Mouse (Mus musculus) midbrain, embryonic 15.5 days (tissue): ENCODE results near the gene Brinp2. TPM values are rescaled to one million over a fixed set of nuclear protein-coding genes. Genes with fewer than 3 reads are reported as not detected.

Experiments
- ATAC-seq: fragments of 200-750 bp; cut with Nextera tagmentation; replicated peaks from 2 replicates; pipeline ENCODE4 v1.8.0; 2017; ENCODE audit warnings: moderate TSS enrichment
- H3K27ac ChIP-seq: fragments of 300-500 bp; sonication (generic); 2 replicates; pipeline ENCODE4 v1.5.1; 2015; ENCODE audit warnings: mild to moderate bottlenecking, inconsistent platforms
- H3K27me3 ChIP-seq: fragments of 300-500 bp; sonication (generic); replicated peaks from 2 replicates; pipeline ENCODE4 v1.6.1; 2015; ENCODE audit warnings: inconsistent platforms
- H3K36me3 ChIP-seq: fragments of 300-500 bp; sonication (generic); replicated peaks from 2 replicates; pipeline ENCODE4 v1.6.1; 2015; ENCODE audit warnings: inconsistent platforms
- H3K4me1 ChIP-seq: fragments of 300-500 bp; sonication (generic); 2 replicates; pipeline ENCODE4 v1.6.1; 2015; ENCODE audit warnings: inconsistent platforms
- H3K4me2 ChIP-seq: fragments of 300-500 bp; sonication (generic); 2 replicates; pipeline ENCODE4 v1.6.1; 2015; ENCODE audit warnings: inconsistent platforms, mild to moderate bottlenecking, moderate library complexity
- H3K4me3 ChIP-seq: fragments of 300-500 bp; sonication (generic); 2 replicates; pipeline ENCODE4 v1.5.1; 2015; ENCODE audit warnings: mild to moderate bottlenecking, inconsistent platforms
- H3K9ac ChIP-seq: fragments of 300-500 bp; sonication (generic); 2 replicates; pipeline ENCODE4 v1.6.1; 2015; ENCODE audit warnings: mild to moderate bottlenecking, inconsistent platforms
- H3K9me3 ChIP-seq: fragments of 300-500 bp; sonication (generic); 2 replicates; pipeline ENCODE4 v1.6.1; 2016; ENCODE audit warnings: inconsistent platforms
- WGBS: fragments of 180-500 bp; shearing (Covaris S2); methylation state at CpG from one replicate; pipeline ENCODE4 v1.1.7; 2015; ENCODE audit warnings: mixed read lengths; 5-methylcytosine and 5-hydroxymethylcytosine counted together
- polyA plus RNA-seq: library from polyadenylated mRNA; unstranded; fragments of >200 nt; fragmentation: Nextera tagmentation; extraction: Ambion mirVana; gene quantifications from 2 replicates; pipeline ENCODE4 v1.2.1, GENCODE M21; 2015

The Brinp2 gene
- polyA plus RNA-seq, 1 experiment from 2014 or later = 33.4 TPM

DNA sequence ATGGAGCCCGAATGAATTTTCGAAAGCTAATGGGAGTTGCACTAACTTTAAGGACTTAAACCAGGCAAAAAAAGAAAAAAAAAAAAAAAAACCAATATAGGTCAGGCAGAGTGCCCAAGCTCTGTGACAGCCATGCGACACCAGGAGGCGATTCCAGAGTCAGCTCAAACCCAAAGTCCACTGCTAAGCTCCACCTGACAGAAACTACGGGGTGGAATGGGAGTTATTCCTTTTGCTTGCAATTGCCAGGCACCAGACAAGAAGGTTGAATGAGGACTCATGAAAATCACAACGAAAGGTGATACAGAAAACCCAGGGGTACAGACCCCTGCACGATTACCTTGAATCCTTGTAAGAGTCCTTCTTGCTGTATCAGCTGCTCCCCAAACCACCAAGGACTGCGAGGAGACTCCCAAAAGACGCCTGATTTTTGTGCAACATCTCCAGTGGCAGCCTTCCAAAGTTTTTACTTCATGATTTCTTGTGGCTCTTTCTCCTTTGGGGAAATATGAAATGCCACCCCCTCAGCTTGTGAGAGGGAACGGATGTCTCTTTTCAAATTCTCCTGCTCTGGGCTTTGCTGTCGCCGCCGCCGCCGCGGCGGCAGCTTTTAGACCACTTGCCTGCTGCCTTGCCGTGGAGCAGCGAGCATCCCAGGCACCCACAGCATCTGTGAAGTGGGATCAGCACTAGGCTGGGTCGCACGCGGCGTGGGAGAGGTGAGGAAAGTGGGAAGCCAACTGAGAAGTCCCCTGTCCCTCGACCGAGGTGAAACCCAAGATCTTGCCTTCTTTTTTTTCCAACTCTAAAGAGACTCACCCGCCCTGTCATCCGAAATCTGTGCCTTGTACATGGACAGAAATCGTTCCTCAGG is 712 bp downstream of the Brinp2 start:
- peak overlapping the region; percentile 79 for H3K4me2 ChIP-seq
- peak overlapping the region; percentile 85 for H3K4me3 ChIP-seq
- no peaks in the 10 kb centered on the region for H3K36me3 ChIP-seq
- peak overlapping the region; percentile 79 for H3K9ac ChIP-seq
- H3K27me3 ChIP-seq = 0 out of 2 replicates have a peak, but pooled peaks cover 6% of the 10 kb centered on the region
- no peaks in the 10 kb centered on the region for H3K9me3 ChIP-seq
- H3K27ac ChIP-seq = peak overlapping the region; percentile 89
- WGBS = 6% methylated on average over 28 of the region's 28 CpGs
- peak; percentile 62 for ATAC-seq
- H3K4me1 ChIP-seq = peaks cover 37% of the 10 kb centered on the region

DNA sequence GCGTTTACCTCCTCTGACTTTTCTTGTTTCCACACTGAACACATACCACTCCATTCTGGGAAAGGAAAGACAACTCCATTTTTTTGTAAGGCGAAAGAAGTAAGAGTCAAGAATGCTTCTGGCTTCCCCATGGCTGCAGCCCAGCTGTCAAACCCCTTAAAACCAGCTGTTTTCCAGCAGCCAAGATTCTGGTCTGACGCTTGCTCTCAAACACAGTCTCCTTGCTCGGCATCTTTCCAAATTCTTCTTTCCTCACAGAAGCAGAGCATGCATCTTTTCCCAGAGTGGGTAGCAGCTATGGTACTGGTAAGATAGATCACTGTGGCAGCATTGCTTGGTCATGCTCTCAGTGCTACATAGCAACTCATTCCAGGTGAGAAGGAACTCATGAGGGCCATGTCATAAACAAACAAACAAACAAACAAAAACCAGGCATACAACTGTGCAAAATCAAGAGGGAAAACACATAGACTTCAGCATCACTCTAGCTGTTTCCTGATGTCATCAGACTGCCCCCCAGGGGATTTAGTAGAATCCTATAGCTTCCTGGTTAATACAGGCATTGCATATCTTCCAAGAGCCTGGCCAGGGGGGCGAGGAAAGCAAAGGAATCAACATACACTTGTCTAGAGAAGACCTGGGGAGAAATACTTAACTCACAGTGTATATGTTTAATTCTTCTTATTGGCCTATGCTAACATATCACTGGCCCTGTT is 2.3 kb downstream of the Brinp2 start:
- Histone ChIP-seq H3K4me3 (peak overlapping the region; percentile 85), H3K9me3 (no peaks in the 10 kb centered on the region), H3K4me1 (peaks cover 37% of the 10 kb centered on the region), H3K27me3 (0 out of 2 replicates have a peak, but pooled peaks cover 6% of the 10 kb centered on the region), H3K4me2 (peak overlapping the region; percentile 79), H3K27ac (no peak overlapping the region), H3K36me3 (no peaks in the 10 kb centered on the region), H3K9ac (peak overlapping the region; percentile 79; the same call in 1 of the 2 replicates)
- no peak for ATAC-seq
- 77% methylated on average over 5 of the region's 5 CpGs for WGBS

DNA sequence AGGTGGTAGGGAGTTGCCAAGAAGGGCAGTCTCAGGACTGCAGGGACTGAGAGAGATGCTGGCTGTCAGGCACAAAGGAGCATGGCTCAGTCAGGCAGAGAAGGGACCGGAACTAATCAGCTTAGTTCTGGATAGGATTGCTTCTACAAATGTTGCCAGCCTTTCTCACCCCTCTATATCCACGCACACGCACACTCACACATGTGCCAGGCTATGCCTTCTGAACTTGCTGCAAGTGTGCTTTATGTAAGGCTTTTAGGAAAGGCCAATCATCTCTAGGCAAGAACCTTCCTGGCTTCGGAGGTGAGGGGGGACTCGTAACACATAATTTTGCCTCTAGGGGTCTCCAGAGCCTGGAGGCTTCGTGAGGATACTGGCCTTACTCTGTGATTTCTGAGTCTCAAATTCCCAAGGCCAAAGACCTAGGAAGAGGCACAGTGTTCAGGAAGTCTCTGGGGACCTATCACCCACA is 12.8 kb downstream of the Brinp2 start:
- no peaks in the 10 kb centered on the region for H3K36me3 ChIP-seq
- H3K27me3 ChIP-seq = no peaks in the 10 kb centered on the region
- 11% methylated on average over 6 of the region's 6 CpGs for WGBS
- no peak overlapping the region for H3K4me3 ChIP-seq
- H3K9ac ChIP-seq = no peak overlapping the region
- no peaks in the 10 kb centered on the region for H3K9me3 ChIP-seq
- no peak overlapping the region for H3K27ac ChIP-seq
- peaks cover 9% of the 10 kb centered on the region for H3K4me1 ChIP-seq
- ATAC-seq = peak; percentile 87
- no peak overlapping the region for H3K4me2 ChIP-seq

DNA sequence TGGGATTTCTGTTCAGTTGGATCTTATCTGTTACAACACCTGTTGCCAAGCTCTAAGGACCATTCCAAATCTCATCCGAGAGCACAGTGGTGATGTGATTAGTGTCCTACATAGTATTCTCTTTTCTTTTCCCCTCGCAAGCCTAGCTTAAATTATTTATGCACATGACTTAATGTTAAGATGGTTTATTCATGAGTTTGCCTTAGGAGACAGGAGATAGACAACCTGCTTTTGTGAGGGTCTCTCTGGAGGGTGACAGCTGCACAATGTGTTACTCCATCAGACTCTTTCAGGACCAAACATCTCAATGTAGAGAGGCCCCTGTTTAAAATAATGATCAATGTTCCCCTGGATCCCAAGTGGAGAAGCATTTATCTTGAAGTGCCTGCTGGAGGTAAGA is 27.3 kb downstream of the Brinp2 start:
- no peak overlapping the region for H3K4me2 ChIP-seq
- no peak overlapping the region for H3K4me3 ChIP-seq
- H3K4me1 ChIP-seq = no peaks in the 10 kb centered on the region
- H3K27me3 ChIP-seq = no peaks in the 10 kb centered on the region
- WGBS = 37% methylated on average over 2 of the region's 2 CpGs
- peak; percentile 70 for ATAC-seq
- H3K27ac ChIP-seq = no peak overlapping the region
- H3K36me3 ChIP-seq = no peaks in the 10 kb centered on the region
- H3K9me3 ChIP-seq = no peaks in the 10 kb centered on the region
- H3K9ac ChIP-seq = no peak overlapping the region

DNA sequence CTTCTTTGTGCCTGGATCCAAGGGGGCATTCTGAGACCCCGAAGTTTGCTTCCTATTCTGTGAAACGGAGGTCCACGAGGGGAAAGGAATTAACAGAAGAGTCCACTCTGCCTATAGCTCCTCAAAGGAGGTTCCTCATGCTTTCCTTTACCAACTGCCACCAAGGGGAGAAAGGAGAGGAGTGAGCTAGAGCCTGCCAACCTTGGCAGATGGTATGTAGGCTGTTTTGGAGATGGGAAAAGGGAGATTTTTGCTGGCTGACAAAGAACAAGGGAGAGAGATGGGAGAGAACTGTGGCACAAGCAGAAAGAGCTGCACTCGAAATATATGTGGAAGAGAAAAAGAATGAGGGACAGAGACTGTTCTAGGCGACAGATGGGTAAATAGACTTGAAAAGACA is 28.0 kb downstream of the Brinp2 start:
- H3K27me3 ChIP-seq = no peaks in the 10 kb centered on the region
- WGBS = 66% methylated on average over 5 of the region's 5 CpGs
- no peak for ATAC-seq
- H3K4me3 ChIP-seq = no peak overlapping the region
- no peak overlapping the region for H3K9ac ChIP-seq
- no peak overlapping the region for H3K27ac ChIP-seq
- H3K4me1 ChIP-seq = peaks cover 4% of the 10 kb centered on the region; the same call in 1 of the 2 replicates
- H3K4me2 ChIP-seq = no peak overlapping the region
- no peaks in the 10 kb centered on the region for H3K36me3 ChIP-seq
- no peaks in the 10 kb centered on the region for H3K9me3 ChIP-seq

DNA sequence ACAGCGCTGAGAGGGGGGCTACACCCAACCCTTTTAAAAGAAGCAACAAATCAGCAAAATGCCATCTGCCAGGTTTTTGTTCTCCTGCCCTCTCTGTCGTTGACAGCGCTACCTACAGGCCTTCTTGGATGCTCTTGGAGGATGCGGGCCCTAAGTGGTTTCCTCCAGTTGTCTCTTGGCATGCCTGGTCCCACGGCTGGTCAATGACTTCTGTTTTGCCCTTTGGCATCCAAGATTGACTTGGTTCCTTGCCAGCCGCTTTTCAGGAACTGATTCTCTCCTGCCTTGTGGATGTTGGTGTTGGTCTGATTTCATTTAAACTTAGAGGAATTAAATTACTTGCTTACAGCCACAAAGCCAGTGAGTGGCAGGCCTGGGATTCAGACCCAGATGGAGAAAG is 32.8 kb downstream of the Brinp2 start:
- Histone ChIP-seq H3K9ac (no peak overlapping the region), H3K27ac (no peak overlapping the region), H3K27me3 (no peaks in the 10 kb centered on the region), H3K36me3 (no peaks in the 10 kb centered on the region), H3K4me1 (peaks cover 4% of the 10 kb centered on the region; the same call in 1 of the 2 replicates), H3K9me3 (no peaks in the 10 kb centered on the region), H3K4me3 (no peak overlapping the region), H3K4me2 (no peak overlapping the region)
- 76% methylated on average over 6 of the region's 6 CpGs for WGBS
- ATAC-seq = no peak

DNA sequence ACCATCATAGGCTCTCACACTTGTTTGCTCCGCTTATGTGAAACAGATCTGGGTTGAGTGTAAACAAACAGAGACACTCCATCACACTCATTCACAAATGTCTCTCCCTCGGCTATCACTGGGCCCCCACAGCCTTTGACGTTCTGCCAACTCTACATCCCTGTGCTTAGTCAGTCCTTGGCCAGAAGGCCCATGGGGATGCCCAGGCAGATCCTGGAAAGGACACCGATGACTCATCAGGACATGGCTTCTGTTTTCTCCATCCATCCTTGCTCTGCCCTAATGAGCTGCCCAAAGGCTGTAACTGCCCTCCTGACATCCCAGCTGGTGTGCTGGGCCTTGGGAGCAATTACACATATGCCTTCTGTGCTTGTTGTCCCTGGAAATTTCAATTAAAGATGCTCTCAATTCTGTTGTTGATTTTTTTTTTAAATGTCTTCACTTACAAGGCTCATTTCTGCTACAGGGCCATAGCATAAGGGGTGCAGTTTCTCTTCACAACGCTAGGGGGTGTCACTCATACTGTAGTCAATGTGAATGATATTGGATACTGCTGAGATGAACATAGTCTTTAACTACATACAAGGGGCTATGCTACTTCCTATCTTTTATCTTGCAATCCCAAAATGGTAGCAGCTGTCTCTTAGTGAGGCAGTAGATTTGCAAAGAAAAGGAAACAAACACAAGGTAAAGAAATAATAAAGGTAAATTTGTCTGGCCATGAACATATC is 45.5 kb downstream of the Brinp2 start:
- H3K4me2 ChIP-seq = no peak overlapping the region
- 65% methylated on average over 5 of the region's 5 CpGs for WGBS
- H3K4me1 ChIP-seq = no peaks in the 10 kb centered on the region
- H3K9ac ChIP-seq = no peak overlapping the region
- no peaks in the 10 kb centered on the region for H3K9me3 ChIP-seq
- no peaks in the 10 kb centered on the region for H3K36me3 ChIP-seq
- ATAC-seq = no peak
- H3K4me3 ChIP-seq = no peak overlapping the region
- H3K27me3 ChIP-seq = no peaks in the 10 kb centered on the region
- H3K27ac ChIP-seq = no peak overlapping the region

DNA sequence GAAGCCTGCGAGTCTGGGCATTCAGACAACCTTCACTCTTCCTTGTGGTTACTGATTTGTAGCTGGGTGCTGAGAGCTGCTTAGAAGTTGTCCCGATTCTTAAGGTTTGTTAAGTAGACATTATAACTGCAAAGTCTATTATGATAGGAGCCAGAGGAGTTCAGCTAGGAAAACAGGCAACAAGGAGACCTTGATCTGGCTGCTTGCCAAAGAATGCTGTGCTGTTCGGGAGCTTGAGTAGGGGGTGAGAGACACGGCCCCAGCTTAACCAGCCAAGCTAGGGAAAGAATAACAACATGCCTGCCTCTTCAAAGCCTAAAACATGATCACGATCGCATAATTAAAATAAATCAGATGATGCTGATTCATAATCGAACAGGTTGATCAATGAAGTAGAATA is 59.1 kb downstream of the Brinp2 start:
- Histone ChIP-seq H3K27me3 (no peaks in the 10 kb centered on the region), H3K4me3 (no peak overlapping the region), H3K4me2 (no peak overlapping the region), H3K4me1 (peaks cover 13% of the 10 kb centered on the region; the same call in 1 of the 2 replicates), H3K9me3 (no peaks in the 10 kb centered on the region), H3K36me3 (no peaks in the 10 kb centered on the region), H3K9ac (no peak overlapping the region), H3K27ac (no peak overlapping the region)
- no peak for ATAC-seq
- 56% methylated on average over 7 of the region's 7 CpGs for WGBS

DNA sequence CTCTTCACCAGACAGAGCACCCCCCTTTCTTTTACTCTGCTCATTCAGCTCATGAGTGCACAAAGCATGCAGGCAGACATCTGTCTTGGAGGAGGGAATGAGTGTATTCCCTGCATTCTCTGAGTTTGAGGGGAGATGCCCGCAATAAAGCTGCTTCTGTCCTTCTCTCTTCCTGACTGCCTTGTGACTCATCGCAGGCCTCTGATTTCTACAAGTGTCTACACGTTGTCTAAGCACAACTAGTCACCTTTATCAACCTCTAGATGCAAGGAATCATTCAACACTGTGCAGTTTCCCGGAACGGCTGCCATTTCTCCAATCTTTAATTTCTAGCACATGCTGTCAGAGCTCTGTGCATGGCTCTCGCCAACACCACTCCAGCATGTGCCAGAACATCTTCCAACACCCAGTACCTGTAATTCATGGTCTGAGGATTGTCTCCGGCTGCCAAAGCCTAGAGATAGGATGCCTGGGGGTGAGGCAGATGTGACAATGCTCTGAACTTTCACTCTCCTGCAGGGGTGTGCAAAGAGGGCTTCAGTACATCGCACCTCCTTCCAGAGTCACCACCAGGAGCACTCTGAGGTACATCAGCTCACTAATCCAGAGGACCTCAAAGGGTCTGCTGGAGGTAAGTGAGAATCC is 59.7 kb downstream of the Brinp2 start:
- Histone ChIP-seq H3K4me1 (peaks cover 13% of the 10 kb centered on the region; the same call in 1 of the 2 replicates), H3K9ac (no peak overlapping the region), H3K27me3 (no peaks in the 10 kb centered on the region), H3K27ac (no peak overlapping the region), H3K4me2 (no peak overlapping the region), H3K9me3 (no peaks in the 10 kb centered on the region), H3K36me3 (no peaks in the 10 kb centered on the region), H3K4me3 (no peak overlapping the region)
- ATAC-seq = no peak
- 82% methylated on average over 8 of the region's 8 CpGs for WGBS

DNA sequence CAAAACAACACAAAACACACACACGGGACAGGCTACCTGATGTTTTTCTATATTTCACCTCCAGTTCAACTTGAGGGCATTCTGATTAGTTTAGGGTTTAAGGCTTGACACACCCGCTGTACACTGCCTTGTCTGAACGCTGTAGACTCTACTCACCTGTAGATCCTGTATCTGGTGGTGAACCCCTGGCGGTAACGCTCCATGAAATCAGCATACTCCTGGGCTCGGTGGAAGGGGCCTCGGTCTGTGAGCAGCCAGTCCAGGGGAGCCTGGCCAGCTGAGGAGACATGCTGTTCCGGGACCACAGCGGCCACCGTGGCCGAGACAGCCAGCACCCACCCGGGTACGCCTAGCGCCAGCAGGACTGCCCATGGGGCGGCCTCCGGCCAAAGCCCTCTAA is 60.9 kb downstream of the Brinp2 start:
- no peak overlapping the region for H3K4me2 ChIP-seq
- ATAC-seq = no peak
- H3K36me3 ChIP-seq = no peaks in the 10 kb centered on the region
- no peak overlapping the region for H3K4me3 ChIP-seq
- H3K4me1 ChIP-seq = peaks cover 10% of the 10 kb centered on the region; the same call in 1 of the 2 replicates
- no peak overlapping the region for H3K9ac ChIP-seq
- H3K27ac ChIP-seq = no peak overlapping the region
- no peaks in the 10 kb centered on the region for H3K9me3 ChIP-seq
- WGBS = 35% methylated on average over 16 of the region's 16 CpGs
- no peaks in the 10 kb centered on the region for H3K27me3 ChIP-seq

DNA sequence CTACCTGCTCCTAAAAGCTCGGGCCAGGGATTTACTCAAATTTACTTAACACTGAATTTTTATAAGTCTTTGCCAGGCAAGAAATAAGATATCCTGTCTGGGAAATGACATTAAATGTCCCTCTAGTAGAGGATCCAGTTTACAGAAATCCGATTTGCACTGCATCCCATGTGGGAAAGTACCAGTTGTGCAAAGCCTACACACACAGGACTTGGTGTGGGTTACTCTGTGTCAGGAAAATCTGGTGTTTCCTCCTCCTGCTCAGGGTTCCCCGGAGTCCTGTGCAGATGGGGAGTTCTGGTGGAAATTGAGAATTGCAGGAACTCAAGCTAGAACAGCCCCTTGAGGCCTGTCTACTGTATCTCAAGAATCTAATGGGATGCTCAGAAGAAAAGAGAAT is 70.9 kb downstream of the Brinp2 start:
- no peak for ATAC-seq
- Histone ChIP-seq H3K27me3 (no peaks in the 10 kb centered on the region), H3K9me3 (no peaks in the 10 kb centered on the region), H3K4me2 (no peak overlapping the region), H3K4me3 (no peak overlapping the region), H3K4me1 (no peaks in the 10 kb centered on the region), H3K27ac (no peak overlapping the region), H3K9ac (no peak overlapping the region), H3K36me3 (no peaks in the 10 kb centered on the region)
- WGBS = 87% methylated on average over 3 of the region's 3 CpGs
